Mouse (Mus musculus): ENCODE data around the gene Mmgt2. TPM values are rescaled to one million over a fixed set of nuclear protein-coding genes. Genes with fewer than 3 reads are reported as not detected.

Mmgt2 gene
- polyA plus RNA-seq, 1 experiment from 2014 or later, result 44.4 TPM

DNA sequence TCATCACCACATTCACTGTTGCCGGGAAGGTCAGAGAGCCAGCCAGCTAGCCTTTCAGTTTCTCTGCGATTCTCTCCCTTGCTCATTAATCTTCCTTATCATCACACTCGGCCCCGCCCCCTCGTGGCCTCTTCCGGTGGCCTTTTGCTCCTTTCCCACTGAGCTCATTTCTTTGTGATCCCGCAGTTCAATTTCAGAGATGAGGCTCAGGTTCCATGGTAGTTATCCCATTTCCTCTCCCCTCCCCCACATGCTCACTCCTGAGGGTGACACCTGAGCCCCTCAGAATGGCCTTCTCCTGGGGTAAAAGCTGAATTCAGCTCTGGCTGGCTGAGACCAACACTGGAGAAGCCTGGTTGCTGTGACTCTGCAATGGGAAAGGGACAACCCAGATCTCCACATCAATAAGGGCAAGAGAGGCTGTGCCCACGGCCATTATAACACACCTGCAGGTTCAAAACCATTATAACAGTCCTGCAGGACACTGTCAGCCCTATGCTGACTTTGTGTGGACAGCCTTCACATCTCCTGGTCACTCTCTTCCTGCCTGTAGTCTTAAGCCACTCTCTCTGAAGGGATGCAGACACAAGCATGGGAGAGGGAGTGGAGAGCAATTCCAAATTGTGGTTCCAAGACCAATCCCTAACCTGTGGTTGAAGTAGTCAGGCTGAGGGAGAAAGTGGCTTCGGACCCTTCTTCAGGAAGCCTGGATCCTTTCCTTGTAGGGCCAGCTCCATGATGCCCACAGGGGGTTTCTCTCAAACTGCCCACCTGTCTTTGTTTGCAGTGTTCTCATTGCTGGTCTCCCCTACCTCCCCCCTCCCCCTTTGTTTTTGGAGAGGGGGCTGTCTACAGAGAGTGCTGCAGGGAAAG is 18.9 kb upstream of the Mmgt2 start:
- 2% methylated on average over 9 of the region's 9 CpGs for WGBS
- Histone ChIP-seq H3K9me3 (replicated peaks; ENCODE audit: control insufficient read depth, low read length) (no peaks in the 10 kb centered on the region), H3K4me3 (ENCODE audit: low read depth, low read length) (no peak overlapping the region), H3K4me1 (ENCODE audit: control insufficient read depth, insufficient read depth, low read length) (peaks cover 17% of the 10 kb centered on the region), H3K27ac (replicated peaks; ENCODE audit: low read depth, low read length) (peak overlapping the region; percentile 68), H3K27me3 (ENCODE audit: control insufficient read depth, insufficient read depth, low read length) (no peaks in the 10 kb centered on the region), H3K4me2 (ENCODE audit: low read depth, low read length) (peak overlapping the region; percentile 26), H3K36me3 (replicated peaks; ENCODE audit: control insufficient read depth, insufficient read depth, low read depth, low read length) (no peaks in the 10 kb centered on the region), H3K9ac (replicated peaks; ENCODE audit: low read length) (peak overlapping the region; percentile 11; the same call in 1 of the 2 replicates)
- DNase-seq (ENCODE audit: low spot score) (peak; percentile 73), ATAC-seq (replicated peaks; ENCODE audit: insufficient number of reproducible peaks, low FRiP score, low TSS enrichment, low read depth) (peak; percentile 45; the same call in 1 of the 2 replicates)

DNA sequence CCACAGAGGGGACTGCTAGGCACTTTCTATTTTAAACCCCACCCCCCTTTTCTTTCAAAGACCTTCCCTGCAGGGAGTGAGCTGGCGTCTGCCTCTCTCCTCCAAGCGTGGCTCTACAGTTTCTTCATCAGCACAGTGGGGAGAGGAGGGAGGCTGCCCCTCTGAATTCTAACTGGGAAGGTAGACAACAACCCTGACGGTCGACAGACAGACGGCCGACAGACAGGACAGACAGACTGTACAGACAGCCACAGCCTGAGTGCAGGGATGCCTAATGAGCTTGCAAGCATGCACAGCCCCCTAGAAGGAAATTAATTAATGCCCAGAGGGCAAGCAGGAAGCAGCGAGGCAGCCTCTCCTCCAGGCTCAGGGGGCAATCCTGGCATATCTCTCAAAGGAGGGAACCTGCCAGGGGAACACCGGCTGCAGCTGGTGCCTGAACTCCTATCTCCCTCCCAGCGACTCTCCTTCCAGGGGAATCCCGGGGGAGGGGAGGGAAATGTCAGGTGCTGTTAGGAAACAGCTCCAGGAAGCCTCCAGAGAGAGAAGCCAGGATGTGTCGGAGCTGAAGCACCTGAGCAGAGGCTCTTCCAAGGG is 18.1 kb upstream of the Mmgt2 start:
- Histone ChIP-seq H3K27ac (replicated peaks; ENCODE audit: low read depth, low read length) (peak overlapping the region; percentile 68), H3K36me3 (replicated peaks; ENCODE audit: control insufficient read depth, insufficient read depth, low read depth, low read length) (no peaks in the 10 kb centered on the region), H3K9me3 (replicated peaks; ENCODE audit: control insufficient read depth, low read length) (no peaks in the 10 kb centered on the region), H3K4me1 (ENCODE audit: control insufficient read depth, insufficient read depth, low read length) (peaks cover 12% of the 10 kb centered on the region), H3K4me2 (ENCODE audit: low read depth, low read length) (peak overlapping the region; percentile 8; the same call in 1 of the 2 replicates), H3K4me3 (ENCODE audit: low read depth, low read length) (no peak overlapping the region), H3K9ac (replicated peaks; ENCODE audit: low read length) (peak overlapping the region; percentile 52), H3K27me3 (ENCODE audit: control insufficient read depth, insufficient read depth, low read length) (no peaks in the 10 kb centered on the region)
- 2% methylated on average over 11 of the region's 11 CpGs for WGBS
- DNase-seq (ENCODE audit: low spot score) (peak; percentile 48), ATAC-seq (replicated peaks; ENCODE audit: insufficient number of reproducible peaks, low FRiP score, low TSS enrichment, low read depth) (no peak; the same call in none of the 2 replicates)

DNA sequence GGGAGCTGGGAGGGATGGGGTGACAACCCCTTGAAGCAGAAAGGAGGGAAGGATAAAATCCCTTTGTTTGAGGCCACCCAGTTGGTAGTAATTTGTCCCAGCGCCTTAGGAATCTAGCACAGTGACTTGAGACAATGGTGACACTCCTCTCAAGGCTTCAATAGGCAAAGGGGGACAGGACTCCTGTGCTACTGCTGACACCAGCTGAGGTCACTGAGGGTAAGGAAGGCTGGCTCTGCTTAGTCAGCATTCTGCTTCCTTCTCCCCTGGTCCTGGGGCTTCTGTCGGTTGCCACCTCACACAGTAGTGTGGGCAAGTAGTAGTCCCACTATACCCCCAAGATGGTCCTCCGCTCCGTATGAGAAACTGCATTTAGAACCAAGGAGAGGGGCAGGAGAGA is 17.3 kb upstream of the Mmgt2 start:
- H3K9ac ChIP-seq (replicated peaks; ENCODE audit: low read length), result no peak overlapping the region
- no peaks in the 10 kb centered on the region for H3K9me3 ChIP-seq (replicated peaks; ENCODE audit: control insufficient read depth, low read length)
- WGBS, result 22% methylated on average over 4 of the region's 4 CpGs
- H3K4me3 ChIP-seq (ENCODE audit: low read depth, low read length), result no peak overlapping the region
- peaks cover 12% of the 10 kb centered on the region for H3K4me1 ChIP-seq (ENCODE audit: control insufficient read depth, insufficient read depth, low read length)
- H3K27me3 ChIP-seq (ENCODE audit: control insufficient read depth, insufficient read depth, low read length), result no peaks in the 10 kb centered on the region
- no peak for DNase-seq (ENCODE audit: low spot score)
- ATAC-seq (replicated peaks; ENCODE audit: insufficient number of reproducible peaks, low FRiP score, low TSS enrichment, low read depth), result no peak
- H3K4me2 ChIP-seq (ENCODE audit: low read depth, low read length), result no peak overlapping the region
- no peaks in the 10 kb centered on the region for H3K36me3 ChIP-seq (replicated peaks; ENCODE audit: control insufficient read depth, insufficient read depth, low read depth, low read length)
- H3K27ac ChIP-seq (replicated peaks; ENCODE audit: low read depth, low read length), result no peak overlapping the region

DNA sequence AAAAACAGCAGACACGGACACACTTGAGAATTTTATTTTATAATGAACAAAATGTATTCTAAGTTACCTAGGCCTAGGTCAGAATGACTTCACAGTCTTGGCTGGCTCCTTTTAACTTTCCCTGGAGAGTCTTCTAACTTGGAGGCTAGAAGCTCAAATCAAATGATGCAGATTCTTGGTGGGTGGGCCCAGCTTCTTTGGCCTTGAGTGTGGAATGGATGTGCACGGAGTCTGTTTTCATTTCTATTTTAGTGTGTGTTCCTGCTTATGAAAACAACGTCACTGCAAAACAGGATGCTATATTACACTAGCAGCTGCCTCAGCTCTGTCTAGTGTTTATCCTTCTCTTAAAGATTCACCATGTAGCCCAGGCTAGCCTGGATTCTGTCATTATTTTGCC is 13.1 kb upstream of the Mmgt2 start:
- Histone ChIP-seq H3K4me1 (ENCODE audit: control insufficient read depth, insufficient read depth, low read length) (peaks cover 2% of the 10 kb centered on the region), H3K36me3 (replicated peaks; ENCODE audit: control insufficient read depth, insufficient read depth, low read depth, low read length) (no peaks in the 10 kb centered on the region), H3K27ac (replicated peaks; ENCODE audit: low read depth, low read length) (no peak overlapping the region), H3K4me3 (ENCODE audit: low read depth, low read length) (no peak overlapping the region), H3K27me3 (ENCODE audit: control insufficient read depth, insufficient read depth, low read length) (no peaks in the 10 kb centered on the region), H3K9me3 (replicated peaks; ENCODE audit: control insufficient read depth, low read length) (no peaks in the 10 kb centered on the region), H3K4me2 (ENCODE audit: low read depth, low read length) (no peak overlapping the region), H3K9ac (replicated peaks; ENCODE audit: low read length) (no peak overlapping the region)
- no peak for ATAC-seq (replicated peaks; ENCODE audit: insufficient number of reproducible peaks, low FRiP score, low TSS enrichment, low read depth)
- DNase-seq (ENCODE audit: low spot score), result no peak
- WGBS, result 68% methylated on average over 3 of the region's 3 CpGs

DNA sequence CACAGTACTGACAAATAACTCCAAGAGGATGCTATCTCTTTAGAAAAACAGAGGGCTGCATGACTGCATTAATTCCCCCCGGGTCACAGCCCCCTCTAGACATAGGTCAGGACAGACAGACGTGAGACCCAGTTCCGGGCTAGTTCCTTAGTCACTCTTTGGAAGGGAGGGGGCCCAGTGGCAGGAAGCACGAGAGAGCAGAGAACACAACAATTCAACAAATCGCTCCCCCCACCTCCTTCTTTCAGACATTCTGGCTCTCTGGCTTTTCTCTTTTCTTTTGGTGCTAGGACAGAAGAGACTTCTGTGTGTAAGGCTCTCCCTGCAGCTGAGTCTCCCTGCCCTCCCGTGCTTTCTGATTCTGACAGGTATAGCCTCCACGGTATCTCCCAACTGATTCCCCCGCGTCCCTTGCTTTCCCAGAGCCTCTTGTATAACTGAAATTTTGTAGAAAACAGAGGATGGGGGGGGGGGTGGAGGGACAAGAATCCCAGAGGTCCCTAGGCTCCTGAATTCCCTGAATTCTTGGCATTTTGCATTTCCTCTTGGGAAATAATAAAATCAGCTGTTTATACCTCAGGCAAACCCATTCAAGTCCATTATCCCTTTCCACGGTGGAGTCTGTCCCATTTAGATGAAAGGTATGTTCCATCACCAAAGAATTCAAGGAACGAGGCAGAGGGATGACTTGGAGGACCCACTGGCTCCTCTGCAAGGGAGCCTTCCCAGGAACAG is 12.2 kb upstream of the Mmgt2 start:
- WGBS, result 47% methylated on average over 11 of the region's 11 CpGs
- H3K27me3 ChIP-seq (ENCODE audit: control insufficient read depth, insufficient read depth, low read length), result no peaks in the 10 kb centered on the region
- no peak overlapping the region for H3K4me3 ChIP-seq (ENCODE audit: low read depth, low read length)
- H3K9me3 ChIP-seq (replicated peaks; ENCODE audit: control insufficient read depth, low read length), result no peaks in the 10 kb centered on the region
- H3K9ac ChIP-seq (replicated peaks; ENCODE audit: low read length), result no peak overlapping the region
- no peak overlapping the region for H3K27ac ChIP-seq (replicated peaks; ENCODE audit: low read depth, low read length)
- DNase-seq (ENCODE audit: low spot score), result no peak
- ATAC-seq (replicated peaks; ENCODE audit: insufficient number of reproducible peaks, low FRiP score, low TSS enrichment, low read depth), result no peak
- no peaks in the 10 kb centered on the region for H3K36me3 ChIP-seq (replicated peaks; ENCODE audit: control insufficient read depth, insufficient read depth, low read depth, low read length)
- H3K4me2 ChIP-seq (ENCODE audit: low read depth, low read length), result no peak overlapping the region
- H3K4me1 ChIP-seq (ENCODE audit: control insufficient read depth, insufficient read depth, low read length), result no peaks in the 10 kb centered on the region; the same call in 1 of the 2 replicates

DNA sequence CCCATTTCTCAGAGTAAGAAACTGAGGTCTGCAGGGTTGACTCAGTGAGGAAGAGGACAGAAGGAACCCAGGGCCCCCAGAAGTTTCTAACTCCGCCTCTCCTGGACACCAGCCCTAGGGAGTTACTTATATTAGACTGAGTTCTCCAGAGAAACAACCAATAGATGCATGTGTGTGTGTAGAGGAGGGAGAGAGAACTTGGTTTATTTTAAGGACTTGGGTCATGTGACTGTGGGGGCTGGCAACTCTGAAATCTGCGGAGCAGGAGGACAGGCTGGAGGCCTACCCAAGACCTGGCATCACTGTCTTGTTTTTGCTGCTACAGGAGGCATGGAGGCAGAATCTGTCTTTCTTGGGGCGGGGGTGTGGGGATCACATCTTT is 11.6 kb upstream of the Mmgt2 start:
- Histone ChIP-seq H3K27ac (replicated peaks; ENCODE audit: low read depth, low read length) (no peak overlapping the region), H3K9ac (replicated peaks; ENCODE audit: low read length) (no peak overlapping the region), H3K4me2 (ENCODE audit: low read depth, low read length) (no peak overlapping the region), H3K27me3 (ENCODE audit: control insufficient read depth, insufficient read depth, low read length) (no peaks in the 10 kb centered on the region), H3K36me3 (replicated peaks; ENCODE audit: control insufficient read depth, insufficient read depth, low read depth, low read length) (no peaks in the 10 kb centered on the region), H3K4me3 (ENCODE audit: low read depth, low read length) (no peak overlapping the region), H3K4me1 (ENCODE audit: control insufficient read depth, insufficient read depth, low read length) (no peaks in the 10 kb centered on the region), H3K9me3 (replicated peaks; ENCODE audit: control insufficient read depth, low read length) (no peaks in the 10 kb centered on the region)
- DNase-seq (ENCODE audit: low spot score) (no peak), ATAC-seq (replicated peaks; ENCODE audit: insufficient number of reproducible peaks, low FRiP score, low TSS enrichment, low read depth) (no peak)
- 79% methylated on average over 3 of the region's 3 CpGs for WGBS

DNA sequence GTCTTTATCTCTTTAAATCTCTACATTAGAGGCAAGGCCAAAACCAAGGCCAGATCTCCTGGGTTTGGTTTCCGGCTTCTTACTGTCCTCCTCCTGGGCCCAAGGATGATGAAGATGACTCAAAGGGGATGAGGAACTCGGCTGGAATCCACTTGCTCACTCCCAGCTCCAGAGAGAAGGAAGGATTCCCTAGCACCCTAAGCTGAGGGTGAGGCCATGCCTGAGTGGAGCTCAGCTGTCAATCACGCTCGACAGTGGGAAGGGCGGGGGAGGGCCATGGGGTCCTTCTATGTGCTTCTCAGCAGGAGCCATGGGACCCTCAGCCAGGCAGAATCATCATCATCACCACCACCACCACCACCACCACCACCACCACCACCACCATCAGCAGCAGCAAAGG is 11.1 kb upstream of the Mmgt2 start:
- DNase-seq (ENCODE audit: low spot score) (no peak), ATAC-seq (replicated peaks; ENCODE audit: insufficient number of reproducible peaks, low FRiP score, low TSS enrichment, low read depth) (no peak)
- Histone ChIP-seq H3K4me1 (ENCODE audit: control insufficient read depth, insufficient read depth, low read length) (no peaks in the 10 kb centered on the region), H3K36me3 (replicated peaks; ENCODE audit: control insufficient read depth, insufficient read depth, low read depth, low read length) (no peaks in the 10 kb centered on the region), H3K27ac (replicated peaks; ENCODE audit: low read depth, low read length) (no peak overlapping the region), H3K4me3 (ENCODE audit: low read depth, low read length) (no peak overlapping the region), H3K27me3 (ENCODE audit: control insufficient read depth, insufficient read depth, low read length) (no peaks in the 10 kb centered on the region), H3K4me2 (ENCODE audit: low read depth, low read length) (no peak overlapping the region), H3K9ac (replicated peaks; ENCODE audit: low read length) (no peak overlapping the region), H3K9me3 (replicated peaks; ENCODE audit: control insufficient read depth, low read length) (no peaks in the 10 kb centered on the region)
- 69% methylated on average over 5 of the region's 5 CpGs for WGBS

DNA sequence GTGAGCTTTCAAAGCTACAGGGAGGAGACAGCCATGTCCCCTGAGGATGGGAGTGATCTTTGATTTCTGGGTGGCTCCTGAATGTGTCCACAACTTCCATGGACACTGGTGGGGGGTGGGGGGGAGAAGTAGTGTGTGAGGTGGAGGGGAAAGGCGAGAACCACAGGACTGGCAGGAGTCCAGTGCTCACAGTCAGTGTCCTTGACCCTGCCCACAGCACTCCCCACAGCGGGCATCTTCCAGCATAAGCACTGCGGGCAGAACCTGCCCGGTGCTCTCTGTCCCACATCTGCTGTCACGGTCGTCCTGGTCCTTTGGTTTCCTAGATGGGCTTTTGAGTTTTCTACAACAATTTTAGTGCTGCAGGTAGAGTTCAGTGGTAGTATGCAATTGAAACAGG is 10.7 kb upstream of the Mmgt2 start:
- Histone ChIP-seq H3K4me3 (ENCODE audit: low read depth, low read length) (no peak overlapping the region), H3K9ac (replicated peaks; ENCODE audit: low read length) (no peak overlapping the region), H3K27me3 (ENCODE audit: control insufficient read depth, insufficient read depth, low read length) (no peaks in the 10 kb centered on the region), H3K9me3 (replicated peaks; ENCODE audit: control insufficient read depth, low read length) (no peaks in the 10 kb centered on the region), H3K4me2 (ENCODE audit: low read depth, low read length) (no peak overlapping the region), H3K4me1 (ENCODE audit: control insufficient read depth, insufficient read depth, low read length) (no peaks in the 10 kb centered on the region), H3K27ac (replicated peaks; ENCODE audit: low read depth, low read length) (no peak overlapping the region), H3K36me3 (replicated peaks; ENCODE audit: control insufficient read depth, insufficient read depth, low read depth, low read length) (no peaks in the 10 kb centered on the region)
- DNase-seq (ENCODE audit: low spot score), result no peak
- no peak for ATAC-seq (replicated peaks; ENCODE audit: insufficient number of reproducible peaks, low FRiP score, low TSS enrichment, low read depth)
- WGBS, result 85% methylated on average over 6 of the region's 6 CpGs
